In genomic region chr10:87016151-87016692, GRCm38 (mm10) we compare ENCODE assay signal across 11 mouse cellular contexts. TPM values are rescaled to one million over a fixed set of nuclear protein-coding genes. Genes with fewer than 3 reads are reported as not detected.
DNase-seq lines count a peak whose midpoint lies in the region; ATAC-seq lines count a peak whose summit lies in the region.
"Had no signal": no experiment of that assay in that cellular context is flagged by ENCODE, and none has a peak within 500 bp of the region (broad histone marks: within the 10 kb centered on the region; RNA-seq: fewer than 3 reads in every experiment).

No protein-coding gene starts in this region.

- peak; percentile 19 to 51 for DNase-seq in kidney, postnatal 4 days
- no peak for DNase-seq in kidney, adult 18-20 months
- peak; percentile 87 for DNase-seq in retina, postnatal 1 day
- no peak for DNase-seq in adrenal gland, adult 18-20 months (ENCODE audit: low spot score in 2 of 2)
- no peak for DNase-seq in layer of hippocampus, adult 9-10 months (ENCODE audit: low spot score)
- DNase-seq in layer of hippocampus, adult 11-12 months (ENCODE audit: low spot score) = no peak
- DNase-seq: thymus, postnatal 14 days had no signal

- H3K9ac ChIP-seq in embryonic facial prominence, embryonic 12.5 days = no peak overlapping the region
- no peak overlapping the region for H3K9ac ChIP-seq in intestine, embryonic 16.5 days (ENCODE audit: low read depth, low read length)

- no peaks in the 10 kb centered on the region for H3K36me3 ChIP-seq in embryonic facial prominence, embryonic 12.5 days
- no peaks in the 10 kb centered on the region for H3K36me3 ChIP-seq in intestine, embryonic 16.5 days (ENCODE audit: control insufficient read depth, insufficient read depth, low read length)

- H3K4me2 ChIP-seq in embryonic facial prominence, embryonic 12.5 days (replicated peaks) = no peak overlapping the region
- H3K4me2 ChIP-seq in intestine, embryonic 16.5 days (ENCODE audit: low read depth, low read length) = no peak overlapping the region

- no peaks in the 10 kb centered on the region for H3K27me3 ChIP-seq in embryonic facial prominence, embryonic 12.5 days
- no peaks in the 10 kb centered on the region for H3K27me3 ChIP-seq in intestine, embryonic 16.5 days (replicated peaks; ENCODE audit: control insufficient read depth, insufficient read depth, low read length)

- H3K4me1 ChIP-seq in embryonic facial prominence, embryonic 12.5 days = no peaks in the 10 kb centered on the region
- no peaks in the 10 kb centered on the region for H3K4me1 ChIP-seq in intestine, embryonic 16.5 days (ENCODE audit: control insufficient read depth, insufficient read depth, low read length)

- H3K9me3 ChIP-seq in embryonic facial prominence, embryonic 12.5 days = no peaks in the 10 kb centered on the region
- H3K9me3 ChIP-seq in intestine, embryonic 16.5 days (ENCODE audit: control insufficient read depth, low read length) = no peaks in the 10 kb centered on the region

- ATAC-seq in embryonic facial prominence, embryonic 12.5 days (ENCODE audit: insufficient number of reproducible peaks, insufficient read depth, low FRiP score, low TSS enrichment) = peak; percentile 28; the same call in 1 of the 2 replicates
- ATAC-seq in intestine, embryonic 16.5 days = peak; percentile 82

- H3K27ac ChIP-seq in embryonic facial prominence, embryonic 12.5 days = no peak overlapping the region
- no peak overlapping the region for H3K27ac ChIP-seq in intestine, embryonic 16.5 days (ENCODE audit: low read length)
- H3K27ac ChIP-seq: left cerebral cortex, adult 2 months had no signal

- H3K4me3 ChIP-seq in embryonic facial prominence, embryonic 12.5 days = no peak overlapping the region
- no peak overlapping the region for H3K4me3 ChIP-seq in intestine, embryonic 16.5 days (ENCODE audit: low read length)
- H3K4me3 ChIP-seq: left cerebral cortex, adult 2 months had no signal

- 61% methylated on average over 9 of the region's 9 CpGs for WGBS in embryonic facial prominence, embryonic 12.5 days
- whole genome bisulfite sequencing in intestine, embryonic 16.5 days = 34% methylated on average over 9 of the region's 9 CpGs

RNA-seq across cellular contexts. Expression of gene Stab2, which starts 8.4 kb away (rescaled TPM):
- 0.11 and 0.27 TPM in 2 replicates for polyA plus RNA-seq in embryonic facial prominence, embryonic 12.5 days (2016; fragmentation: Nextera tagmentation; extraction: Ambion mirVana)
- polyA plus RNA-seq in intestine, embryonic 16.5 days (2015; fragmentation: Nextera tagmentation; extraction: Ambion mirVana) = 0.78 and 0.95 TPM in 2 replicates
- total RNA-seq in adrenal gland, adult 18-20 months (2021) = under 1 TPM; 0.03 to 0.22 TPM
- total RNA-seq: neutrophil, adult 5-6 weeks had no signal

RNA-seq across cellular contexts. Expression of gene 1700113H08Rik, which starts 41.6 kb away (rescaled TPM):
- polyA plus RNA-seq in embryonic facial prominence, embryonic 12.5 days (2016; fragmentation: Nextera tagmentation; extraction: Ambion mirVana) = not detected in 2 replicates
- 0.10 TPM in 1 of 2 replicates, not detected in the other for polyA plus RNA-seq in intestine, embryonic 16.5 days (2015; fragmentation: Nextera tagmentation; extraction: Ambion mirVana)
- not detected for total RNA-seq in adrenal gland, adult 18-20 months (2021)
- total RNA-seq: left cerebral cortex, adult 2 months; neutrophil, adult 5-6 weeks had no signal

Comparison
In these comparisons a context has a peak if more than half of its experiments do, and no peak if none do; other contexts are left out.
1. DNase-seq: peak in kidney, postnatal 4 days (2 of 2) and retina, postnatal 1 day (single experiment); none in kidney, adult 18-20 months (single experiment), adrenal gland, adult 18-20 months (0 of 2), layer of hippocampus, adult 9-10 months (single experiment) and layer of hippocampus, adult 11-12 months (single experiment).